Mouse (Mus musculus): Measurements from ENCODE around the gene Usp6nl. TPM values are rescaled to one million over a fixed set of nuclear protein-coding genes. Genes with fewer than 3 reads are reported as not detected.

Usp6nl gene
- total RNA-seq, 4 experiments from 2014 or later, result 31.7 to 41.4 (median 35.1) TPM

DNA sequence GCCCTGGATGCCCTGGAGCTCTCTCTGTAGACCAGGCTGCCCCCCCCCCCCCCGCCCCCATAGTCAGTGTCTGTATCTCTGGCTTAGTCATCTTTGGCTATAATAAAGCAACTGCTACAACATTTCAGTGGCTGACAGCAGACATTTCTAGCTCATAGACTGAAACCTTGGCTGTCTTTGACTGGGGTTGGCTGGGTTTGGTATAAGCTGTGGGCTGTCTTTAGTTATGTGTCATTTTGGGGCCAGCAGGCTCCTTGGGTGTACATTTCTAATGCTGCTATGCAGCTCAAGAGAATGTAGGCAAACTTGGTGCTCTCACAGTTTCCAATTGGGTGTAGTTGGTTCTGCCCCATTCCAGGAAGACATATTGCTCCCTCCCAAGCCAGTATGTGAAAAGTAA is 11.1 kb downstream of the Usp6nl start:
- no peak for DNase-seq

DNA sequence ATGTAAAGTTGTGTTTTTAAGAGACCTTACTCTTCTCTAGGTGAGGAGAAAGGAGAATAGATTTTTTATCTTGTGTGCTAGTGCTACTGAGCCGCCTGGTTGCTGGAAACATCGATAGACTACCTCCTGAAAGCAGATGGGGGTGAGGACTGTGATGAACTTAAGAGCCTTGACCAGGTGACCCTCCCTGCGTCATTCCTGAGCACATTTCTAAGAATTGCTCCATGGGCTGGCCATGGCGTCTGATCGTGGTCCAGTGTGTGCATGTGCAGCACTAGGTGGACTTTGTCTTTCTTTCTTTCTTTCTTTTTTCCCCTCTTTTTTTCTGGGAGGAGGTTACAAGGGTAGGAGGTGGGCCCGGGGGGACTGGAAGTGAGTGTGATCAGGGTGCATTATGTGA is 11.5 kb downstream of the Usp6nl start:
- DNase-seq, result peak; percentile 30

DNA sequence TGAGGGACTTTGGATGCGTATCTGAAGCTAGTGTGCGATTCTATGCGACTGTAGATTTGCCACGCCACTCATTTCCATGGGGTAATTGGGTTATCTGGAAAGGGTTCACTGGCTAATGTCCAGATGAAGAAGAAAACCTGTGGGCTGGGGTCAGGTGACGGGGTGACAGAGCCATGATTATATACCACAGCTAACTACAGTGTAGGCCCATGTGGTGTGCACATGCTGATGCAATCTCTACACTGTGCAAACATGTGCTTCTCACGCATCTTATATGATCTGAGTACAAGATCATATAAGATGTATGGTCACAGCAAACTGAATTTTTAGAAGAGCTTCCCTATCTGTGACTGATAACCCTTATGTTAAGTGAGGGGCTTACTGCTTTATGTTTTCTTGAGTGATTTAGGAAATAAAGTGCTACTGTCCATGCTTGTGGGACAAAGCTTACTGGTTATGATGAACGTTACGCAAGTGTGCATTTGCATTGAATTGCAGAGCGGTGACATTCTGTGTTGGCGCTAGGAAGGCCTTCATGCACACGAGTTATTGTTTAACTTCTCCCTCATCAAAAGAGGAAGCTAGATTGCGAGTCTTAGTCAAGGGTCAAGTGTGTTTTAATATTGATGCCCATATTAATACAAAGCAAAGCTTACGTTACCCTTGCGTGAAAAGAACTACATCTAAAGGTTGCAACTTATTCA is 12.7 kb downstream of the Usp6nl start:
- DNase-seq, result no peak

DNA sequence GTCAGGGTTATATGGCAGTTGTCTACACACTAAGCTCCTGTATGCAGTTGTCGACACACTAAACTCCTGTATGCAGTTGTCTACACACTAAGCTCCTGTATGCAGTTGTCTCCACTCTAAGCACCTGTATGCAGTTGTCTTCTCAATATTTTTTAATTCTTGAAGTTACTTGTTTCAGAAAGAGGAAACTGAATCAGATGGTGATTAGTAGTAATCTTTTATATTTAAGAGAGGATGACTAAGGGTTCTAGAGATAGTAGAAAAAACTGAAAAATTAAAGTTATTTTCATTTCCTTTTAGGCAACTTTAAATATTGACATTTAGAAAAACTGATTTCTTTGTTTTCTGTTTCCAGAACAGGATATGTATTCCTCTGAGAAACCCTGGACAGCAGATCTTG is 13.5 kb downstream of the Usp6nl start:
- no peak for DNase-seq

GRCm38 (mm10) chr2:6336649-6337048 is 14.2 kb downstream of the Usp6nl start:
- DNase-seq, result no peak

- DNase-seq, result no peak
Observed at GRCm38 (mm10) chr2:6337436-6337835, 15.0 kb downstream of the Usp6nl start.

- no peak for DNase-seq
Observed at GRCm38 (mm10) chr2:6338031-6338629, 15.7 kb downstream of the Usp6nl start.

DNA sequence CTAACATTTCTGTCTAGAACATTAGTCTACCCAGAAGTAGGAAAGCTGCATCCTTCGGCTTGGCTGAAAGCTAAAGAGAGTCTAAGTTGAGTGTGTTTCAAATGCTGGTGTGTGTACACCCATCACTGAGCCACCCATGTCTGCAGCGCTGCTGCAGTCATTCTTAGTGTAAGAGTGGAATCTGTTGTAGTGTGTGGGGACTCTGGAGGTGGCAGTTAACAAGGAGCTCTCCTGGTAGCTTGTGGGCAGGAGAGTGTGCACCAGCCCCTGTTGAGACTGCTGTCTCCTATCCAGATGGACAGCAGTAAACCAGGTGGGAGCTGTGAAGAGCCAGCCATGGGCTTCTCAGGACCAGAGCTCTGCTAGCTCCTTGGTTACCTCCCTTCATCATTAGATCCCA is 18.0 kb downstream of the Usp6nl start:
- DNase-seq, result no peak

- DNase-seq, result no peak
Observed at GRCm38 (mm10) chr2:6341496-6341895, 19.0 kb downstream of the Usp6nl start.

GRCm38 (mm10) chr2:6349256-6350092 is 27.0 kb downstream of the Usp6nl start:
- DNase-seq, result no peak

- no peak for DNase-seq
Observed at GRCm38 (mm10) chr2:6350164-6350563, 27.7 kb downstream of the Usp6nl start.

DNA sequence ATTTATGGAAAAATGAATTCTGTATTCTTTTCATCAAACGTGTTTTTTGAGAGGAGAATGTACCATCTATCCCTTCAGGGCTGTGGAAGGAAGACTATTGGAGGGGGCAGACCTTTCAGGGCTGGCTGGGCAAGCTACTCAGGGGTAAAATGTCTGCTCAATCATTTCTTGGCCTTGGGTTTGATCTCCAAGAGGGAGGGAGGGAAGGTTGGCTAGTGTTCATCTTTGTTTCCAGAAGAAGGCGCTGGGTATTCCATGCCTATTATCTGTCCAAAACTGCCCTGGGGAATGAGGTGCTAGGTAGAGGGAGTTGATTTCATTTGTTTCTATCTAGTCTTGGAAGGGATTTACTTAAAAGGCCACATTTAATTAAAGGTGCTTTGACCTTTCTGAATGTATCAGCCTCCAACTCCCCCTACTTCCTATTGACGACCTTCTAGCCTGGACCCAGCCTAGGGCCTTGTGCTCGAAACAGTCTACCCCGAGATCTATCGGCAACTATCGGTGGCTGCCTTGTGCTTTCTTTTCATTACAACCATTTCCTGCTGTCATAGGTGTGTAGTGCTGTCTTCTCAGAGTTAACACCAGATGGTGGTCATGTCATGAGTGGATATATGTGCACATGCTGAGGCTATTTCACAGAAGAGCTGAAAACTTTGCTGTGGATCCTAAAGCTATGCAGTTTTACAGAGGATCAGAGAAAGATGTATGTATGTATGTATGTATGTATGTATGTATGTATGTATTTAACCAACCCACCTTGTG is 28.6 kb downstream of the Usp6nl start:
- DNase-seq, result no peak

GRCm38 (mm10) chr2:6352541-6352971 is 30.1 kb downstream of the Usp6nl start:
- DNase-seq, result peak; percentile 23

- DNase-seq, result no peak
Observed at GRCm38 (mm10) chr2:6353060-6353459, 30.6 kb downstream of the Usp6nl start.

DNA sequence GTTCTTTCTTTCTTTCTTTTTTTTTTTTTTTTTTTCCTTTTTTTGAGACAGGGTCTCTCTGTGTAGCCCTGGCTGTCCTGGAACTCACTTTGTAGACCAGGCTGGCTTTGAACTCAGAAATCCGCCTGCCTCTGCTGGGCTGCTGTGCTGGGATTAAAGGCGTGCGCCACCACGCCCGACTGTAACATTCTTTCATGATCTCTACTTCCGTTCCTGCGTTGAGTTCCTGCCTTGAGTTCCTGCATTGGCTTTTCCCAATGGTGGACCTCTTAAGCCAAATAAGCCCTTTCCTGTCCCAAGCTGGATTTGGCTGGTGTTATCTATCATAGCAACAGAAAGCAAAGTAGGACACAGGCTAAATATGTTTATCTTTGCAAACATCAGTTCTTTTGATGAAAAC is 34.8 kb downstream of the Usp6nl start:
- DNase-seq, result no peak

GRCm38 (mm10) chr2:6359645-6360044 is 37.2 kb downstream of the Usp6nl start:
- no peak for DNase-seq

DNA sequence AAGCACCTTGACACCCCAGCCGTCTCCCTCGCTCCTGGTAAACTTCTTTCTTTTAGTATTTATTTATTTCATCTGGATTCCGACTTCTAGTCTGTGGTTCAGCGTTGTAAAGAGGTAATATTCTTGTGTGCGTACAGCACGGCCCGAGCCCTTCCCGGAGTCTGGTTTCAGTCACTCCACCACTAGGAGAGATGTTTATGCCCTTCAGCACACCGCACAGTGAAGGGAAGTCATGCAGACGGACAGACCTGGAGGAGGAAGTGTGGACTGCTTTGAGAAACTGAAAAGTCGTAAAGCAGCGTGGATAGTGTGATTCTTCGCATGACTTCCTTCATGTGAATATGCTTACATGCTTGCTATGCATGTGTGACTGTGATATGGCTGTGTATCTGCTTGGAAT is 40.7 kb downstream of the Usp6nl start:
- no peak for DNase-seq

DNA sequence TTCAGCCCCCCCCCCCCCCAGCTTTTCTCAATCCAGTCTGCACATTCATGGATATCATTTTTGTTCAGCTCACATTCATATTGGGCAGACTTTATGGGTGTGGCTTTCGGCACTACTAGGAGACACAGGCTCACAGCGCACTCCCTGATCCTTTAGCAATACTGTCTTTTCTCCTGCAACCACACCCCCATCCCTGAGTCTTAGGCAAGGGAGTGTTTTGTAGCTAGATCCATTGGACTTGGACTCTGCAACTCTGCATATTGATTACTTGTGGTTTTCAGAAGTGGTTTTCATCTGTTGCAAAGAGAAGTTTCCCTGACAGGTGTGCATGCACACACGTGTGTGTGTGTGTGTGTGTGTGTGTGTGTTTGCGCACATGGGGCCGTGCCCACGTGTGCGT is 41.5 kb downstream of the Usp6nl start:
- no peak for DNase-seq

DNA sequence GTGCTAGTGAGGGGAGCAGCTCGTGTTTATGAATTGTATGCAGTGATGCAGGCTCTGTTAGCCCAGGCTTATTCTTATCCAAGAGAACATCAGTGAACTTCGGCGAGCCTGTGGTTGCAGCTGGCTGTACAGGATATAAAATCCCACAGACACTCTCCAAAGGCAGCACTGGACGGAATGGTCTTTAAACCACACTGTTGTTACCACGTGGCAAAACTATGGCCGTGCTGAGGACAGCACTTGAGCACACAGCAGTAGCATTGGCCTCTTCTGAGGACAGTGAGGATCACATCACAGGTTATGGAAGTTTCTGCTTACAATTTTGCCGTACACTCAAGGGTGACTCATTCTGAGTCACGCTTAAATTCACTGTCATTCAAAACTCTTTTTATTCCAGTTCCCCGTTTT is 44.1 kb downstream of the Usp6nl start:
- no peak for DNase-seq

DNA sequence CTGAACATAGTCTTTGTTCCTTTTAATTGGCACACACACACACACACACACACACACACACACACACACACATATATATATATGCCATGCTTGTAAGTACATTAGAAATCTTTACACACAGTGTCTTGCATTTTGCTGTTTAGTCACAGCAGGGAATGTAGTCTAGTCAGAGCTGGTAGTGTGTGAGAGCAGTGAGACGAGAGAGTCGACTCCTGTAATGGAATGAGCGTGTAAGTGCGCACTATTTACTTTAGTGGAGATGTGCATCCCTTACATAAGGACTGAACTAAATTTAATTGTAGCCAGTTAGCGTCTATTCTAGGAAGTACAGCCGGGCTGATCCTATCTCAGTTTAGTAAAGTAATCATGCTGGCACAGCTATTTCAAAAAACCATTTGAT is 44.5 kb downstream of the Usp6nl start:
- DNase-seq, result no peak

GRCm38 (mm10) chr2:6367497-6367896 is 45.0 kb downstream of the Usp6nl start:
- DNase-seq, result no peak

GRCm38 (mm10) chr2:6374216-6374615 is 51.7 kb downstream of the Usp6nl start:
- DNase-seq, result no peak

DNA sequence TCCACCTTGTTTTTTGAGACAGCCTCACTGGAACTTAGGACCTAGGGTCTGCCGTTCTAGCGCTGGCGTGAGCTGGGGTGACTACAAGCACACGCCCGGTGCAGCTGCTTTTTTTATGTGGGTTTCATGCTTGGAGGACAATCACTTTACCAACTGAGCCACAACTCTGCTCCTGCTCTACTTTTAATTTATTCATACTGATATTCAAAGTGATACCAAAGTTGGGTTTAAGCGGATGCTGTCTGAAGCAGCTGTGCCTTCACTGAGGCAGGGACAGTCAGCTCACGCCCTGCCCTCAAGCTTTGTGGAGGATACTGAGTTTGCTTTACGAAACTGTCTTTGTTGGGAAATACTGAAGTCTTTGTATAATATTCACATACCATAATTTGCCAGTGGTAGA is 53.6 kb downstream of the Usp6nl start:
- DNase-seq, result no peak

Measured in adrenal gland, adult 8-10 months (tissue).